Mouse (Mus musculus) bone marrow macrophage, adult 2 months (primary cell): ENCODE data around the gene Zdhhc6. TPM values are rescaled to one million over a fixed set of nuclear protein-coding genes. Genes with fewer than 3 reads are reported as not detected.

Source experiments
- H3K27ac ChIP-seq: 2 replicates; pipeline ENCODE4 v1.5.1; 2012; ENCODE audit warnings: low read depth, low read length; ENCODE audit not compliant: insufficient read depth
- H3K4me1 ChIP-seq: 2 replicates; pipeline ENCODE4 v1.6.1; 2012; ENCODE audit warnings: low read length; ENCODE audit not compliant: control insufficient read depth, insufficient read depth
- H3K4me3 ChIP-seq: 2 replicates; pipeline ENCODE4 v1.5.1; 2012; ENCODE audit warnings: mild to moderate bottlenecking, low read length, moderate library complexity; ENCODE audit not compliant: insufficient read depth
- CTCF ChIP-seq: IDR thresholded peaks from 2 replicates; pipeline ENCODE4 v1.5.1; 2012; ENCODE audit warnings: low read depth, mild to moderate bottlenecking, low read length, moderate library complexity
- POLR2A ChIP-seq: IDR thresholded peaks from 2 replicates; pipeline ENCODE4 v1.6.1; 2012; ENCODE audit warnings: mild to moderate bottlenecking, low read depth, low read length, borderline replicate concordance
- polyA plus RNA-seq: library from polyadenylated mRNA; stranded (reverse); fragments of >200 nt; gene quantifications from 2 replicates; pipeline ENCODE4 v1.2.4, GENCODE M21; 2012; ENCODE audit not compliant: missing spikeins, insufficient read depth, insufficient read length

The Zdhhc6 gene
- polyA plus RNA-seq, 1 experiment = 43.4 TPM

DNA sequence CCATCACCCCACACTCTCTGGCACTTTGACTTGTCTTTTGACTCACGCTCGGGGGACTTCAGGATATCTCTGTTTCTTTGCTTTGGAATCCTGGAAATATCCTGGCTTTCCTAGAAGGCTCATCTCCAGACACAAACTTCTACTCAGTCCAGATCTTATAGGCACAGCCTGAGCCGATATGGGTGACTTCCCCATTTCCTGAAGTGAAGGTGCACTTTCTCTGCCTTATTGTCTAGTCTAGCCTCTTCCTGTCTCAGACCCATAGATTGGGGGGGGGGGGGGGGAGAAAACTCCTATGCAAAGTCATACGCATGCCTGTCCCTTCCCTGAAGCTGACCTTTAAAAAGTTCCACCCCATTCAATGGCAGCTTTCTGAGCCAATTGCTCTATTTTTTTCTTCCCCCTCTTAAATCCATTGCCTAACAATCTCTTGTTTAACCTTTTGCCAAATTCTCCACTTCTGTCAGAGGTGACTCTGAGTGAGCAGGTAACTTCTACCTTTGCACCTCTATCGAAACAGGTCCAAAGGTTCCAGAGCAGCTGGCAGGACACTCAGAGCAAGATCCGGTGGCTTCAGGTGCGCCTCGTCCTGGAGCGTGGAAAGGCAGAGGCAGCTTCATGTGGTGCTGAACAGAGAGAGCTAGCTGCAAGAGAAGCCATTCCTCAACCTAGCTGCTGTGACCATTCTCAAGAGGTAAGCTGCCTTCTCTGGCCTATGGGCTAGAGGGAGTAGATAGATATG is 64.3 kb downstream of the Zdhhc6 start, which contains the start of gene Acsl5:
TSS of gene Acsl5 (plus strand) at position 556 of the 742 bp plus-strand sequence.
- Histone ChIP-seq H3K4me1 (peaks cover 9% of the 10 kb centered on the region), H3K4me3 (no peak within 1 kb of the TSS), H3K27ac (no peak within 1 kb of the TSS)
- no peak for TF ChIP-seq CTCF
- TF ChIP-seq POLR2A = no peak

DNA sequence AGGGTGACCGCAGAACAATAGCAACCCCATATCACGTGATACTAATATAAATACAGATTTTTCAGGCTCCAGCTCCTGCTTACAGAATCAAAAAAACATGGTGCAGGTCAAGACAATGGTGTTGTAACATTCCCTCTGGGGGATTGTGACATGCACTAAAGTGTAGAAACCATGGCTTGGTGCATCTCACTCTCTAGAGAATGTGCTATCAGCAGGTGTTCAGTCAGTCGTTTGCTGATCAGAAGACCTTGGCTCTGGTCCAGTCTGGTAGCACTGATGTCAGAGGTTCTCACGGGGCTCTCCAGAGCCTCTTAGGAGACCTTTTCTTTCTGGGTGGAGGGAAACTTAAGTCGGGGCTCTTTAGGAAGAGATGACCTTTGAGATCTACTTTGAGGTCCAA is 65.4 kb downstream of the Zdhhc6 start:
- no peak overlapping the region for H3K27ac ChIP-seq
- no peak overlapping the region for H3K4me3 ChIP-seq
- peaks cover 3% of the 10 kb centered on the region for H3K4me1 ChIP-seq
- TF ChIP-seq POLR2A = no peak
- no peak for TF ChIP-seq CTCF

- H3K4me3 ChIP-seq = no peak overlapping the region
- TF ChIP-seq POLR2A = no peak
- no peak for TF ChIP-seq CTCF
- H3K27ac ChIP-seq = no peak overlapping the region
- no peaks in the 10 kb centered on the region for H3K4me1 ChIP-seq
Observed at GRCm38 (mm10) chr19:55247991-55248520, 67.8 kb downstream of the Zdhhc6 start.

DNA sequence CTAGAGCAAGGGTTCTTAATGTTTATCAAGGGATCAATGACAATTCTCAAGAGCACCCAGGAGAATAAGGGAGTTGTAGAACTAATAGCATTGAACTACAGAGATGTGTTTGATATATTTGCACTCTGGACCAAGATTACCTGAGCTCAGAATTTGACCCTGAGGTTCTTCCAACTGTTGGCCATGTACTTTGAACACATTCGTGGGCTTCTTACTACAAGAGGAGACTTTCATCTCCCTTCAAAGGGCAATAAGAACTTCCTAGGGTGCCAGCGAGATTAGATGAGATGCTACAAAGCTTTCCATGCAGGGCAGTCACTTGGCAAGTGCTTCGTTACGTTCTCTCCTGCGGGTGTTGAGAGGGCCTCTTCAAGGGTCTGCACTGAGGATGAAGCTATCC is 68.3 kb downstream of the Zdhhc6 start:
- no peak overlapping the region for H3K4me3 ChIP-seq
- no peak overlapping the region for H3K27ac ChIP-seq
- no peaks in the 10 kb centered on the region for H3K4me1 ChIP-seq
- no peak for TF ChIP-seq CTCF

DNA sequence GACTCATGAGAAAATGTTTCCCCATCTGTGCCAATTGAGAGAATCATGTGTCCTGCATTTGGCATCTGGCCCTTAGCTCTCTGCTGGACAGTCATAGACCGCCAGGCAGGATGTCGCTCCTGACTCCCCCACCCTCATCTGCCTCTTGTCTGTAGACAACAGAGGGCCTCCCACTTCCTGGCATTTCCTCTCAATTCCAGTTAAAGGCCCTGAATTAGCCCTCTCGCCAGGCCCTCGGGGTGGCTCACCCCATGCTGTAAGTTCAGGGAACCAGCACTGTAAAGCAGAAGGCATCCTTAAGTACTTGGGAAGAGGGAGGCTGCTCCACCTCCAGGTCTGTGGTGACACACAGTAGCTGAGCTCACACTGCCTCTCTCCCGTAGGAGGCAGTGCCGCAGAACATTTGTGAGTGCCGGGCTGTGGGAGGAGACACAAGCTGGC is 71.0 kb downstream of the Zdhhc6 start:
- H3K27ac ChIP-seq = no peak overlapping the region
- no peaks in the 10 kb centered on the region for H3K4me1 ChIP-seq

GRCm38 (mm10) chr19:55241186-55241645 is 74.6 kb downstream of the Zdhhc6 start, which contains the start of gene Gucy2g:
TSS of gene Gucy2g (minus strand) at chr19:55241236.
- H3K4me3 ChIP-seq = no peak within 1 kb of the TSS
- peaks cover 2% of the 10 kb centered on the region for H3K4me1 ChIP-seq
- H3K27ac ChIP-seq = no peak within 1 kb of the TSS
- TF ChIP-seq CTCF (no peak), POLR2A (no peak)

More for the DNA sequence above, 71.0 kb downstream of the Zdhhc6 start:
- TF ChIP-seq POLR2A (no peak), CTCF (no peak)
- H3K4me3 ChIP-seq = no peak overlapping the region

DNA sequence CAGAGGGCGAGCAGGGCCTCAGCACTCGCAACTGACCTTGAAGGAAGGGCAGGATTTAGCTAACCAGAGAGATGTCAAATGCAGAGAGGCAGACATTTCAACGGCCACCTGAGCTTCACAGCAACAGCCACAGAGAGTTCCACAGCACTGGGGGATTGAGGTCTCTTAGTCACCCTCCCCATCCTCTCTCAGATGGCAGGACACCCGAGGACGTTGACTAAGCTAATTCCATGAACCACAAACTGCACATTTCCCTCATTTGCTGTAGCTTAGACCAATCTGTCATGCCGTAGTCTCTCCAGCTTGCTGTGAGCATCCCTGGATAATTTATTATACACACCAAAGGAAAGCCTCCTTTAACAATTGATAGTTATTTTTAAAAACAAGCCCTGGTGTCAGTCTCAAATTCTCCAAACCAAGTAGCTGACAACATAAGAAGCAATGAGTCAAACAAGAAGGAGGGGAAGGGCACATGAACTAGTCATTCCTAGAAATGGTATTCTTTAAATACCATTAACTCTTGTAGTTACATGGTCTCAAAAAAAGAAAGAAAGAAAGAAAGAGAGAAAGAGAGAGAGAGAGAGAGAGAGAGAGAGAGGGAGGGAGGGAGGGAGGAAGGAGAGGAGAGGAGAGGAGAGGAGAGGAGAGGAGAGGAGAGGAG is 75.9 kb downstream of the Zdhhc6 start:
- H3K4me3 ChIP-seq = no peak overlapping the region

GRCm38 (mm10) chr19:55236564-55236963 is 79.3 kb downstream of the Zdhhc6 start:
- TF ChIP-seq POLR2A (no peak), CTCF (no peak)
- H3K4me1 ChIP-seq = peaks cover 33% of the 10 kb centered on the region
- no peak overlapping the region for H3K4me3 ChIP-seq
- H3K27ac ChIP-seq = no peak overlapping the region

More for the DNA sequence above, 75.9 kb downstream of the Zdhhc6 start:
- peaks cover 13% of the 10 kb centered on the region for H3K4me1 ChIP-seq
- H3K27ac ChIP-seq = no peak overlapping the region
- TF ChIP-seq CTCF (no peak), POLR2A (no peak)

DNA sequence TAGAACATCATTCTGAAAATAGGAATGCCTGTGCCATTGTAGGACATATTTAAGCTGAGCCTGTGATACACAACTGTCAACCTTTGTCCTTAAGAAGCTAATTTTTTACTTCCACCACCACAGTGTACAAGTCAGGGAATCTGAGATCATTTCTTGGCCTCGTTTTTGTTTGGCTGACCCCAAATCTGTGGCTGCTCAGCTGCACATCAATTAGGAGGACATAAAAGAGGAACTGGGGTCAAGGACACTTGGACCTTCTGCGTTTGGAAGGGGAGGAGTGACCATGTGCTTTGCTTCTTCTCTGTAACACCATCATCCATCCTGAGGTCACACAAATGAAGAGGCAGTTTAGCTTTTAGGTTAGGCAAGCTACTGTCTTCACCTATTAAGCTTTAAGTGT is 79.8 kb downstream of the Zdhhc6 start:
- no peak overlapping the region for H3K4me3 ChIP-seq
- no peak overlapping the region for H3K27ac ChIP-seq
- peaks cover 39% of the 10 kb centered on the region for H3K4me1 ChIP-seq
- TF ChIP-seq CTCF = no peak
- no peak for TF ChIP-seq POLR2A

DNA sequence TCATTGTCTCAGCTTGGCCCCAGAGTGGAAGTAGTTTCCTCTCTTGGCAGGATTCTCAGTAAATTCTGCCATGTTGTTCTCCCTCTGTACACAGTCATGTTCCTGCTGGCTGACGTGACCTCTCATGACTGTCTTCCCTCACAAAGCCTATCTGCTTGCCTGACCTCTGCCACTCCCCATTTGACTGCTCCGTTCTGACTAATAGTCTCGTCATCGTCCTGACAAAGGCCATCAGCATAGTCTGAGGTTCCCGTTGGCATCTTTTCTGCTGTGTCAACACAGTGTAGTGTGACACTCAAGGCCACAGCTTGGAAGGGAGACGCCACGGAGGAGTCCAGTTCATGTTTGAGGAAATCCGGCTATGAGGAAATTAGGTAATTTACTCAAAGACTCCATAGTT is 83.7 kb downstream of the Zdhhc6 start:
- TF ChIP-seq CTCF = no peak
- TF ChIP-seq POLR2A = no peak
- no peak overlapping the region for H3K4me3 ChIP-seq
- peaks cover 50% of the 10 kb centered on the region for H3K4me1 ChIP-seq
- peak overlapping the region; percentile 57 for H3K27ac ChIP-seq
